Mouse (Mus musculus) frontal cortex, postnatal 14 days (tissue): ENCODE results near the gene Afap1.

ENCODE experiments used
- DNase-seq, 2 experiments: peaks; one replicate each; pipeline ENCODE4 v3.0.0; 2022; ENCODE audit warnings: low spot score in 2 of 2

The Afap1 gene

DNA sequence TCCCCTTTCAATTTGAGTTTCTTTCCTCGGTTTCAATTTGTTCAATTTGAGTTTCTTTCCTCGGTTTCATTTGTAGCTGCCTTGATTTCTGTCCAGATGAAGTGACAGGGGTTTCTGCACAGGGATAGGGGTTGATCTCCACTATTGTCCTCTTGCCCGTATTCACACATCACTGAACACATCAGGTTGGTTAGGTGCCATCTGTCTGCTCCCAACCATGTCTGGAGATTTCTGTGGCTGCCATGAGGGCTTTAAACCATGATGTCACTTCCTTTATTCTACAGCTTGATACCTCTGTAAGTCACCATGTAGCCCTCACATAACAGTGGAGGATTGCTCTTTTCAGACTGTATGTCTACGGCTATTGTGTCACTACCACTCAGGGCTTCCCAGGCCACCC, 4.0 kb downstream of the Afap1 start:
- DNase-seq: no peak

DNA sequence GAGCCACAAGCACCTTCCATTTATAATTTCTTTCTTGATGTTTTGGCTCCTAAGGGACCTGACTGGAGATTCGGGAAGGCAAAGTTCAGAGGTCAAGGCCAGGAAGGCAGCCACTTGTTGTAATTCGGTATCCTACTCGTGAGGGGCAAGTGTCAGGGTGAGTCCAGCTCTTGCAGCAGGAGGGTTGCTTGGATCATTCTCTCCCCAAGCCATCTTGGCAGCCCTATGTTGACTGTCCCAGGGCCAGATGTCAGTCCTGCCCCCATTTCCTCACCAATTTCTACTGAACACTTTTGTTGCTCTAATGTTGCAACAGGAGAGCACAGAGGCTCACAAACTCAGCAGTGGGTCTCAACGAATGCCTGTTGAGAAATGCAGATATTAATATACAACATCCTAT, 5.0 kb downstream of the Afap1 start:
- no peak for DNase-seq

DNA sequence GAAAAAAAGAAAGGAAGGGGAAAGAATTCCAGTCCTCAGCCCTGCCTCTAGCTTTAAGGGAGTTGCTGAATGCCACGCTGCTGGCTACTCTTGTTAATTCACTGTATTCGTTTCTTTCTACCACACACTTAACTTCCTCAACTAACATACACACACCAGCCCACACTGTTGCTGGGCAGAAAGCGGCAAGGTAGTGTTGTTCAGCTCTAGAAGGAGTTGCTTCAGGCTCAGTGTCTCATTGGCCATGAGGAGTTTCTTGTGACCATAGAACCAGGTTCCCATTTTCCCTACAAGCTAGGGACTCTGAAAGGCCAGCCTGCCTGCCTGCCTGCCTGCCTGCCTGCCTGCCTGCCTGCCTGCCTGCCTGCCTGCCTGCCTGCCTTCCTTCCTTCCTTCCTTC, 5.9 kb downstream of the Afap1 start:
- no peak for DNase-seq

DNA sequence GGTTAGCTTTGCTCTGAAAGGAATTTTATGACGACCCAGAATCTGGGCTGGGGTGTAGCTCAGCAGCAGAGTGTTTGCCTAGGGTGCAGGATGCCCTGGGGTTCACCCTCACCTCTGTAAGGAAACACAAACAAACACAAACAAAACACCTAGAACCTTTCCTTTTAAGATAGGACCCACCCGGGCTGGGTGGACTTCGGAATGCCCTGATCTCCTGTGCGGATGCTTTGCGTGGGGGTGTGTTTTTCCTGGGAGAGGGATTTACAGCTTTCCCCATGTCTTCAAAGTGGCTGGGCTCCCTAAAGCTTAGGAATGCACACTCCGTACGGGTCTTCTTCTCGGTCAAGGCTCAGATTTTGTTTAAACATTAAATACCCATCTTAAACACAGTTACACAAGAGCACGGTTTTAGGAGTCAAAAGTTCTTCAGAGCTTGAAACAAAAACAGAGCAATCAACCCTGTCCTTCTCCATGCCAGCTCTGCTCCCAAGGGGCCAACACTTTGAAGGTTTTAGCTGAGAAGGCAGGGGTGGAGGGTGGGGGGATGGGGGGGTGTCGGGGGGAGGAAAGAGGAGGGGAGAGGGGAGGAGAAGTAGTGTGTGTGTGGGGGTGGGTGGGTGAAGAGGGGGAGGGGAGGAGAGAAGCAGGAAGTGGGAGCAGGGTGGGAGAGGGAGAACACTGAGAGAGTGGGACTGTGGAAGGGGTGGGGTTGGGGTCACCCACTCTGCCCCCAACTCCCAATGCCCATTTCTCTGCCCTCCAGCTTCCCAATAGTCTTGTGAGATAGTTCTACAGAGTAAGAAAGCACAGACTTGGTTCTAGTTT, 7.5 kb downstream of the Afap1 start:
- DNase-seq: no peak

DNA sequence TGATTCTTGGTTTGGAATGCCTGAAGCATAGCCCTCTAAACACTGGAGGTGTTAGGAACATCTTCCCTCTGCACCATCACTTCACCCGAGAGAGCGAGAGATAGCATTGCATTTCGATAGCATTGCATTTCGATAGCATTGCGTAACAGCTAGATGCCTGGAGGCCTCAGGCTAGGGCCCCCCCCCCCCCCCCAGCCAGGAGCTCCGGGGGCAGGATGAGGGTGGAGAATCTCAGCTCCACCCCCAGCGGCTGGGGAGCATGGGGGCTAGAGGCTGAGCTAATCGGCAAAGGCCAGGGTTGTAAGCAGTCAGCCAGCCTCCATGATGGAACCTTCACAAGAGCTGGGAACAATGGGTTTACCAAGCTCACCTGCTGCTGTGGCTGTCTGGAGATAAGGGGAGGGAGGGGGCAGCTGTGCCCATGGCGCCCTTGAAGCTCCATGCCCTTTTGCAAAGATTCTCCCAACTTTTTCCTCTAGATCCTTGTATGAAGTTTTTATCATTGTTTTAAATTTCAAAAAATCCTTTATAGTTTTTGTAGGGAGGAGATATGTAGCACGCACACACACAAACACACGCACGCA, 8.2 kb downstream of the Afap1 start:
- no peak for DNase-seq

DNA sequence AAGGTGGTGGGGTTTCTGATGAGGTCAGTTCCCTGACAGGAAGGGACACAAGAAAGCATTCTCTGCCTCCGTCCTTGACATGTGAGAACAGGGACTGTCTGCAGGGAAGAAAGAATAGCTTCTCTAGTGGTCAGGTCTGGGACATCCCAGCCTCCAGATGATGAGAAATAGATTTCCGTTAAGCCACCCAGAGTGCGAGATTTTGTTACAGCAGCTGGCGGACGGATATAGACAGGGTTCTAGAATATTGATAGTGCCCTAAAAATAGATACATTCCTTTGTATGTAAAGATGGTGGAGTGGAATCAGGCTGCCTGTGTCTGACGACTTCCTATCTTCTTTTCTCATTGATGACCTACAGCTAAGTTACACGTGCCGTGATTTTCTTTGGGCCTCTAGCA, 10.3 kb downstream of the Afap1 start:
- no peak for DNase-seq

DNA sequence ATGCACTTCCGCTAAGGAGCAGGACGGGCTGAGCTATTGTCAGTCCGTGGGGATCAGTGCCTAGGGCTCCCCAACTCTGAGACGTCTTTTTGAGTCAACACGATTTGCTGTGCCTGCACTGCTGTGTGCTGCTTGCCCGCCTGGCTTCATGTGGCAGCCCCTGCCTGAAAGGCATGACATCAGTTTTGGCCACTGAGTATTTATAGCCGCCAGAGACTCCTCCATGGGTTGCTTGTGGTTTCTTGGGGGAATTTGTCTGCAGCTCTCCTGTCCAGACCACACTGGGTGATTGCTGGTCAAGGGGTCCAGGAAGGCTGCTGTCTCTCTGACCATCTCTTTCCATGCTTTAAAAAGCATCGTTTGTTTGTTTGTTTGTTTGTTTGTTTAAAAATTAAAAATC, 12.2 kb downstream of the Afap1 start:
- DNase-seq: no peak

DNA sequence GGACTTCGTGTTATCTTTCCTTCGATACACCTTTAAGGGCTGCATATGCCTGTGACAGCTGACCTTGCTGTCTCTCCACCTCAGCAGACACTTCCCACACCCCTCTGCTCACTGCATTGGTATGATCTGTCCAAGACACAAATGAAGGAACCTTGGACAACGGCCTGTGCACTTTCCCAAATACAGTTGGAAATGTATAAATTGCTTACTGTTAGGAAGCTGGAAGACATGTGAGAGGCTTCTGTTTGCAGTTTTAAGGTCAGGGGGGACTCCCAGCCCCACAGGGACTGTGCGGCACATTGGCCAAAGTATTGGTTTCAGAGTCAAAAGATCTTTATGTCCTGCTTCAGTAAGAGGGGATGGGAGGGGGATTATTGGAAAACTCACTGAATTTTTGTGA, 14.0 kb downstream of the Afap1 start:
- no peak for DNase-seq

DNA sequence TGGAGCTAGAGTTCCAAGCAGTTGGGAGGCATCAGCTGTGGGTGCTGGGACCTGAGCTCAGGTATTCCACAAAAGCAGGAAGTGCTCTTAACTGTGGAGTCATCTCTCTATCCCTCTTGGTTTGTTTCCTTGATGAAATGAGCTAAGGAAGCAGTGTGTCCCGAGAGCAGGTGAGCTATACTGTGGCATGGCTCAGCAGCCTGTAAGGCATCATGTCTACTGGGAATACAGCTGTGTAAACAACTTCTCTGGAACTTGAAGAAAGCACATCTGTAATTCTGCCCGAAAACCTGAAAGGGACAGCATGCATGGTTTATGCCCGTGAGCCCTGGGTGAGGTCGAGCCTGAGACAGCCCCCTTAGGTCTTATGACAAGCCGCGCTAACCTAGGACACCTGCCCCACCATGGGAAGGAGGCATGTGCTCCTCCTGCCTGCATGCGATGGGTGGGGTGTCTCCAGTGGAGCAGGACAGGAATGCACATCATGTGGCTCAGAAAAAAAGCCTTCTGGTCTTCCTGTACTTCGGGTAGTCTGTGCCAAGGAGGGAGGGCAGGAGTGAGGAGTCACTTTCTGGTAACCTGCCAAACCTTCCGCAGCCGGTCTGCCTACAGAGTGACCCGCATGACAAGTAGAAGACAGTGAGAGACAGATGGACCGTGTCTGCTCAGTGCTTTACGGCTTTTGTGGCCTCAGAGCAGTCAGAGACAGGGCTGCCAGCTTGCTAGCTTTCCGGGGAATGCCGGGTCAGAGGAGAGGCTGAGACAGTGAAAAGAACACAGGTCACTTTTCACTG, 14.7 kb downstream of the Afap1 start:
- DNase-seq: peak; percentile 42 to 76

DNA sequence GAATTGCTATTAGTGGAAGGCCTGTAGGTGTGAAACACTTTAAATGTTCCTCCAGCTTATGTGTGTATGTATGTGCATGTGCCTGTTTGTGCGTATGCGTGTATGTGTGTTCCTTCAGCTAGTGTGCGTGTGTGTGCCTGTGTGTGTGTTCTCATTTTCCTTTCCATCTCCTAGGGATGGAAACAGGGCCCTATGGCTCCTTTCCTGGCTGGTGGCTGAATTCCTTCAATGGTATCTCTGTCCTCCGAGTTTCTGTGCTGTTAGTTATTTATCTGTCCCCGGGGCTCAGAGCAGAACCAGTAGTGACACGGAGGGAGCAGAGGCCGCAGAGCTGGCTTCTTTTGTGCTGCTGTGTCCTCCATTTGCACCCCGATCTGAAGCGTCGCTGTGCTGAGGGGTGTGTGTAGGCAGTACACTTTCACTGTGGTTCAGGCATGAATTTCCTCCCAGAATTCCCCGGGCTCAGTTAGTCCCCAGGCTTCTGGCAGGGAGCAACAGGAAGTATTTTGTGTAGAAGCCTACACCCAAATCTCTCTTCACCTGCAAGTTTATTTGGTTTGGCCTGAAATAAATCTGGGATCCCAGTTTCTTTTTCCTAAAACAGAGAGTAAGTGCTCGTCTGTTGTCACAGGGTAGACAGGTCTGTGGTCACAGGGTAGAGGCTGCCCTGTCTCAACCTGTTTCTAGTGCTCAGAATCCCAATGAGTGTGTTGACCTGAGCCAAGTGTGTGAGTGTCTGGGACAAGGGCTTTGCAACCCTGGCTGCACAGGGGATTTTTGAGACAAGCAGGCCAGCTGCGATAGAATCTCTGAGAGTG, 15.7 kb downstream of the Afap1 start:
- no peak for DNase-seq

DNA sequence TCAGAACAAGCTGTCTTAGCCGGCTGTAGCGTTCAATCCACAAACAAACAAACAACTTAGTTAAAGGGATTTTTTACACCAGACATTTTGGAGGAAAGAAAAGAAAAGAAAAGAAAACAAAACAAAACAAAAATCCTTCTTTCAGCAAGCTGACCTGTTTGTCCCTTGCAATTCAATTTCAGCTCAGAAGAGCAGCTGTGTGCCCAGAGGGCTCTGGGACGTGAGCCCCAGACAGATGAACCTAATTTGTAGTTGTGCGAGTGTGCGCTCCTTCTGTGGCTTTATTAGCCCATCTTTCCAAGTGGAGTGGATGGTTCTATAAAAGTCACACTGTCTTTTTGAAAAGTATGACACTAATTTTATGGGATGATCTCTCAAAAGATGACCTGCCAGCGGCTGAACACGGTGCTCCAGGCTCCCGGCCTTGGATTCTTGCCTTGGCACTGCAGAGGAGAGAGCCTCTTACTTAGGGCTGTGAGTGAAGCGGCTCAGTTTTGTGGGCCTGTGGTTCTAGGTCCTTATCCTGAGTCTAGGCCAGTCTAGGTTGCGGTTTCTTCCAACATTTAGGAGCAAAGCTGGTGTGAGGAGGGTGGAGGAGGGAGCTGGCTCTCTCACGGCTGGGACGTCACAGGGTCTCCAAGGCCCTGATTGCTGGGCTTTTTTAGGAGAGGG, 22.6 kb downstream of the Afap1 start:
- DNase-seq: no peak

DNA sequence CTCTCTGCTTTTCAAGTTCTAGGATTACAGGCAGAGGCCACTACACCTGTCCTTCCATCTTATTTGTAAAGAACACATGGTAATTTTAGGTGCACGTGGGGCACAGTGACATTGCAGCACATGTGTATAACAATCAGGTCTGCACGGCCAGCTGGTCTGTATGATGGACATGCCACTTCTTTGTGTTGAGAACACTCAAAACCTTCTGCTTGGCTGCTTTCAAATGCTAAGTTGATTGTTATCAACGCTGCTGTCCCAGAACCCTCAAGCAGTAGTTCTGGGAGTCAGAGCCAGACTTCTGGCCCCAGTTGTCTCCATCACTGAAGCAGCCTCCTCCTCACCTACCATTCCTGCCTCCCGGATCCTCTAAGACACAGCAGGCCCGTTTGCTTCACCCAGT, 23.5 kb downstream of the Afap1 start:
- no peak for DNase-seq

DNA sequence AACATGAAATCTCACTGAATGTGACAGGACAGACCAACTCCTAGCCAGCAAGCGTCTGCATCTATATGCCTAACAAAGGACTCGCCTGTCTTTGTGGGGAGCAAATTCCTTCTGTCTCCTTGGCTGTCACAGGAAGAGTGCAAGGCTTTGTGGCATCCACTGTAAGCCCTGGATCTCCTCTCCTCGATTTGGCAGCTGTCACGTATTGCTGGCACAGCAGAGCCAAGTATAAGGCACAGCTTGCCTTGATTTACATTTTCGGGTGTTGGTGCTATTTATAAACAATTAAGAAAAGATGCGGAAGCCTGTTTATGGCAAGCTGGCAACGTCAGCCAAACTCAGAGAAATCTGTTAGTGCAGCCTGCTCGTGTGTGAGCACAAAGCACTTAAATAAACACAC, 25.3 kb downstream of the Afap1 start:
- DNase-seq: peak; percentile 21 to 31

DNA sequence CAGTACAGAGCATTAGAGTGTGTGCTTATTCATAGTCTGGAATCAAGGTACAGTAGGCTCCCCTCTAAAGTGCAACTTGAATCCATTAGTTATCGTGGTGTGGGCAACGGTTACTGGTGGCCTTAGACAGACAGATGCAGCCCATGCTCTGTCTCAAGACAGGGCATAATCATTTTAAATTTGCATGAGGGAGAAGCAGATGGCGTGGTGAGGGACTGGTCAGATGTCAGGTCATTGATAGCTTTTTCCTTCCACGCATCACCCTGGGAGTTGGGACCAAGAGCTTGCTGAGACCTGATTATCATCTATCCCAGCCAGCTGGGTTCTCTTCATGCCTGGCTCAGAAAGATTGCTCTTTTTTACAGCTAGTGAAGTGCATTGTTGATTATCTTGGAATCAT, 27.0 kb downstream of the Afap1 start:
- DNase-seq: no peak

DNA sequence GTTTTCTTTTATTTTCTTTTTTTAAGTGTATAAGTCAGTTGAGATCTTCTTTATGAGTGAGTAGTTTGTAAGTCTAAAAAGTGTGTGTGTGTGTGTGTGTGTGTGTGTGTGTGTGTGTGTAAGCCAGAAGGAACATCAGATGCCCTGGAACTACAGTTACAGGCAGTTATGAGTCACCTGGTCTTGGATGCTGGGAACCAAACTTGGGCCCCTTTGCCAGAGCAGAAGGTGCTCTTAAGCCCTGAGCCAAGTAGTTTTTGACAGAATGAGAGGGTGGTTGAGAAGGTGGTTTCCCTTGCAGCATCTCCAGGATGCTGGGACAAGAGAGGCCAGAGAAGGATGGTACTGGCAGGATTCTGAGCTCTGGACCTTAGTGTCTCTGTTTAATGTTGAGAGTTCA, 27.4 kb downstream of the Afap1 start:
- DNase-seq: no peak

DNA sequence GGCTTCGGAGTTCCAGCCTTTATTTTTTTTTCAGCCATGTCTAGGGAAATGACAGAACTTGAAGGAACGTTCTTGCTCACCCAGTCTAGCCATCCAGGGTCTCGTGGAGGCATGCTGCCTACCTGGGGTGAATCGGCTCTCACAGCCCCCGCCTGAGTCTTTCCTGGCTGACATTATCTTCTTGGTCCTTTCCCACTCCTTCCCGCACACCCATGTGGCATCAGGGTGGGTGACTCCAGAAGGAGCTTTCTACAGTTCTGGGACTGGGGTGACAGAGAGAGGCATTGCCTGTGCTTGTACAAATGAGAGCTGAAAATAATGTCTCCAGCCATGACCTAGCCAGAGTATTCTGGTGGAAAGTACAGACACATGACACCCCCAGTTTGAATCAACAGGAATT, 28.0 kb downstream of the Afap1 start:
- no peak for DNase-seq

DNA sequence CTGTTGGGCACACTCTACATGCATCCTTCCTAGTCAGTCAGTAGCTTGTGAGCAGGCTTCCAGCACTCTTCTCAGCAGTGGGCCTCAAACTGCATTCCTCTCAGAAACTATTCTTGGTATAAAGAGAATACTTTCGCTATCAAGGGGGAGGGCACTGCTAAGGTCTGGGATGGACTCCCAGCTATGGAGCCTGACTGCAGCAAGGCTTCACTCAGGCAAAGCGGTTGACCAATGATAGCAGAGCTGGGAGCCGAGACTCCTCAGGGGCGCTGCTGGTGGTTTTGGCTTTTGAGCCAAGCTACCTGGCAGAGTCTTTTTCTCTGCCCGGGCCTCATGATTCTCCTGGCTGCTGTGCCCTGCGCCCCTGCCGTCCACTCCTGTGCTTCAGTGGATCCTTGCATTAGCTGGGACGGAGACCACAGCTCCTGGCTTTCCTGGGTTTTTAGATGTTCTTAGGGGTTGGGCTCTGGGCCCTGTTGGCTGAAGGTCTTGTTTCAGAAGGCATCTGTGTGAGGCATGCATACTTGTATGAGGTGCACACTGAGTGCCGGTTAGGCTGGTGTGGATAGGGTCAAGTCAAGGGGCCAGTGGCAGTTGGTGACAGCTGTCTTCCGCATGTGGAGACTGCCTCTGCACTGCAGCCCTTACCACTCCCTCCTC, 28.6 kb downstream of the Afap1 start:
- DNase-seq: no peak

DNA sequence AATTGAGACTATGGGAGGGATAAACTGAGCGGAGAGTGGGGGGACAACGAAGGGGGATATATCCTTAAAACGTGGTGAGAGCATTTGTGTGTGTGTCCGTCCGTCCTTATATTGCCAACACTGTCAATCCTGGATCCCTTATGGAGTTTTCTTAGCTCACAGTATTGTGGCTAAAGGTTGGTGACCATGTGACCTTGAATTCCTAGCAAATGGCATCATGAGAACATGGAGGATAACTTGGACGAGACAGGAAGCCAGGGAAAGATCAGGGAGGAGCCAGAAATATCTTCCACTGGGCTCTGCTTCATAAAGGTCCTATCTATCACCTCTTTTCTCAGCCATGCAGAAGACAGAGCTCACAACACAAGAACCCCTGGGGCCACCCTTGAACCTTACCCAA, 30.3 kb downstream of the Afap1 start:
- DNase-seq: no peak

DNA sequence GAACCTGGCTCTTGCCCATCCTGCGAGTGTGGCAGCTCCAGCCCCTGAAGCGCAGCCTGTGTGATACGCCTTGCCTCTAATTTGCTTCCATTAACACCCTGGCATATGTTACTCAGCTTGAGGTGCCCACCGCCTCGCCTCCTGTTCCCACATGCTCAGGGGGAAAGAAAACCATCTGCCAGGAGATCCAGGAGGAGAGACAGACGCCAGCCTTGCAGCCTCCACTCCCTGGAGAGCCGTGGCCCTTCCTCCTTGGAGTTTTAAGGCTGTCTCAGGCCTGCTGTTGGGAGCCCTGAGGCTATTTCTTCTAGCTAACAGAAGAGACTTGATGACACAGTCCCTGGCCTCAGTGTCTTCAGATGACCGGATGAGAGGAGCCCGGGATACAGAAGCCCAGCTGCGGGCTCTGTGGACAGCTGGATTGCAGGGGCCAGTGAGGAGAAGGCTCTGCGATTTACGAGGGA, 32.1 kb downstream of the Afap1 start:
- peak; percentile 38 for DNase-seq

DNA sequence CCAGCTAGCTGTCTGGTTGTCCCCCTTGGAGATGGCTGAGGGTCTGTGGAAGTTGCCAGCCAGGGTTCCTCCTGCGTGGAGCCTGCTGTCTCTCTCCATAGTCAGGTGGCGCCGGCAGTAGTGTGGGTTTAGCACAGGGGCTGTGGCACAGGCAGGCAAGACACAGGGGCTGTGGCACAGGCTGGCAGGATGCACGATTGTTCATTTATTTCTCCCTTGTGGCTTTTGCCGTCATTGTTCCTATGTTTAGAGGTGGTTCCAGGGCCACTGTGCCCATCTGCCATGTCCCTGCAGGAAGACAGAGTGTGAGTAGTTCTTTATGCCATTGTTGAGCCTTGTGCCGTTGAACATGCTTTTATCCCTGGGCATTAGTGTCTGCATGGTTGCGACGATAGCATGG, 33.4 kb downstream of the Afap1 start:
- DNase-seq: no peak

DNA sequence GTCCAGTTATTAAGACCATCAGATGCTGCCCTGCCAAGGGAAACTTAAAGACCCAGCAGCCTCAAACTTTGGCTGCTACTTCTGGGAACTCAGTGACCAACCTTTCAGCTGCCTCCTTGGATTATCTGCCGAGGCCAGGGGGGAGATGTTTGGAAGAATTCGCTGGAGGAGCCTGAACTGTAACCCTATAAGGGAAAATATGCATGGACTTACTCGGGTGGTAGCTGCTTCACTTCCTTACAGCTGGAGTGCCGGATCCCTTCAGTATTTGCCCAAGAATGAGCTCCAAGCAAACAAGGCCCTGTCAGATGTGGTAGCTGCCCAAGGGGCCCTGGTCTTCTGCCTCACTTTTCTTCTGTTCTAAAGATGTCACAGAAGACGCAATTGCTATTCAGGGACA, 38.2 kb downstream of the Afap1 start:
- DNase-seq: no peak
